Mouse (Mus musculus) kidney, adult 2 months (tissue): ENCODE results near the gene Hoxa11. TPM values are rescaled to one million over a fixed set of nuclear protein-coding genes. Genes with fewer than 3 reads are reported as not detected.

Source experiments
- DNase-seq: peaks from one replicate; pipeline ENCODE4 v3.0.0; 2021
- H3K27ac ChIP-seq: fragments of 200-500 bp; 2 replicates; pipeline ENCODE4 v1.5.1; 2012; ENCODE audit warnings: low read depth, low read length, control low read depth, inconsistent platforms; ENCODE audit not compliant: insufficient read depth
- H3K27me3 ChIP-seq: fragments of 200-500 bp; replicated peaks from 2 replicates; pipeline ENCODE4 v1.6.1; 2012; ENCODE audit warnings: mild to moderate bottlenecking, moderate library complexity, low read length, inconsistent platforms; ENCODE audit not compliant: control insufficient read depth, insufficient read depth
- H3K36me3 ChIP-seq: fragments of 200-500 bp; 2 replicates; pipeline ENCODE4 v1.6.1; 2012; ENCODE audit warnings: mild to moderate bottlenecking, moderate library complexity, low read length, inconsistent platforms; ENCODE audit not compliant: control insufficient read depth, insufficient read depth
- H3K4me1 ChIP-seq: fragments of 200-500 bp; 2 replicates; pipeline ENCODE4 v1.6.1; 2011; ENCODE audit warnings: low read length; ENCODE audit not compliant: control insufficient read depth, insufficient read depth
- H3K4me3 ChIP-seq: fragments of 200-500 bp; 2 replicates; pipeline ENCODE4 v1.5.1; 2011; ENCODE audit warnings: mild to moderate bottlenecking, low read depth, low read length, control low read depth; ENCODE audit not compliant: insufficient read depth
- CTCF ChIP-seq: fragments of 200-500 bp; conservative IDR thresholded peaks from 2 replicates; pipeline ENCODE4 v1.5.1; 2011; ENCODE audit warnings: low read depth, mild to moderate bottlenecking, control low read depth, low read length, moderate library complexity, mixed read lengths; ENCODE audit not compliant: insufficient read depth, insufficient read length
- POLR2A ChIP-seq: fragments of 200-500 bp; IDR thresholded peaks from one replicate; pipeline ENCODE4 v1.6.1; 2011; ENCODE audit warnings: low read depth, low read length, control low read depth
- whole genome bisulfite sequencing: fragments of 180-500 bp; shearing (Covaris S2); methylation state at CpG from one replicate; pipeline ENCODE4 v1.1.7; 2018; 5-methylcytosine and 5-hydroxymethylcytosine counted together
- polyA plus RNA-seq: library from polyadenylated mRNA; depleted of rRNA; stranded (reverse); fragments of >200 nt; gene quantifications from 2 replicates; pipeline ENCODE4 v1.2.3, GENCODE M21; 2012

The Hoxa11 gene
- polyA plus RNA-seq, 1 experiment, result 3.7 TPM

DNA sequence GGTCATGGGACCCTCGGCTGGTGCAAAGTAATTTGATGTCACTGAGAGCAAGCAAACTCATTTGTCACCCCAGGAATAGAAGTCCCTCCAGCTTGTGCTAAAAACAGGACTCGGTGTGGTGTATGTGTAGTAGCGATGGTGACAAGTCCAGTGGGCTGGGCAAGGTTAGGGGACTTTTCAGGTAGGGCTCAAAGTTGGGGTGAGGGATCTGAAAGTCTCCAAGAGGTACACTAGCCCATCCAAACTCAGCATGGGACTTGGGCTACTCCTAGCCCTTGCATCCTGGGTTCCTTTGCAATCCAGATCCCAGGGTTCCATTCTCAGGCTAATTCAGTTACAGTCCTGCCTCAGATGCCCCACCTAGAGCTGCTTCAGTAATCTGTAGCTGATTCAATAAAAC lies 23.1 kb upstream of the Hoxa11 start:
- Histone ChIP-seq H3K27me3 (peaks cover 16% of the 10 kb centered on the region), H3K4me3 (no peak overlapping the region), H3K27ac (no peak overlapping the region)

DNA sequence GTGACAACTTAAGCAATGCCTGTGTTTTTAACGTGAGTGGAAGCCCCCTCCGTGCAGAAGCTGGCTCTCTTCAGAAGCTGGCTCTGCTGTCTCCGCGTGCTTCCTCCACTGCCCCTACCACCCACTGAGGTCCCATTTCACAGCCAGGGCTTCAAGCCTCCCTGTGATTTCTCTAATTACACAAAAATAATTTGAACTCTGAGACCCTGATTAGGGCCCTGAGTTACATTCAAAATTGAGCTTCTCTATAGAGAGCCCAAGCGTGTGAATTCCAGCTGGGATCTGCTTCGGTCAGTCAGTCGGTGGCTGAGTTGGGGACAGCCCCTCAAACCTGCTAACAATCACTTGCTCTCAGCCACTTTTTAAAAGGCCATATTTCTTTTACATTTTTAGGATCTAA lies 22.7 kb upstream of the Hoxa11 start:
- Histone ChIP-seq H3K36me3 (no peaks in the 10 kb centered on the region), H3K4me3 (no peak overlapping the region), H3K4me1 (no peaks in the 10 kb centered on the region), H3K27ac (no peak overlapping the region), H3K27me3 (peaks cover 16% of the 10 kb centered on the region)
- DNase-seq, result no peak
- TF ChIP-seq POLR2A, result no peak
- TF ChIP-seq CTCF, result no peak
- WGBS, result 21% methylated on average over 7 of the region's 7 CpGs

More for the DNA sequence above, 23.1 kb upstream of the Hoxa11 start:
- no peaks in the 10 kb centered on the region for H3K36me3 ChIP-seq
- TF ChIP-seq POLR2A (no peak), CTCF (no peak)
- WGBS, result 13% methylated on average over 3 of the region's 3 CpGs
- no peak for DNase-seq
- no peaks in the 10 kb centered on the region for H3K4me1 ChIP-seq

DNA sequence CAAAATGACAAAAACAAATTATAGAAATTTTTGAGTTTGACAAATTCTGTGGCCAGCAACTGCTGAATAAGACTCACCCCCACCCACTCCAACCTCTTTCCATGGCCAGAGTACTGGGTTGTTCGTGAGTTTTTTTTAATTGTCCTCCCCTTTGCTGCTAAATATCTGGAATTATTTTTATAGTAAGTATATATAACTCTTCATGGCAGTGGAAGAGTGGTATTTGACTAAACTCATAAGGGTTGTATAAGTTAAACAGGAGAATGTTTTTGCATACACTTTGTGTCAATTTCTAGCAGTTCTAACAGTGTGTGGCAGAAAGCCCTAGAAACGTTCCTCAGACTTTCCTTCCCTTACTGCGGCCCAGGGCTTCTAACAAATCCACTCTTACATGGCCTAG lies 22.1 kb upstream of the Hoxa11 start:
- DNase-seq, result no peak
- Histone ChIP-seq H3K4me1 (no peaks in the 10 kb centered on the region), H3K27me3 (peaks cover 17% of the 10 kb centered on the region), H3K36me3 (no peaks in the 10 kb centered on the region), H3K4me3 (no peak overlapping the region), H3K27ac (no peak overlapping the region)
- no peak for TF ChIP-seq POLR2A
- TF ChIP-seq CTCF, result no peak
- WGBS, result 21% methylated on average over 3 of the region's 3 CpGs

DNA sequence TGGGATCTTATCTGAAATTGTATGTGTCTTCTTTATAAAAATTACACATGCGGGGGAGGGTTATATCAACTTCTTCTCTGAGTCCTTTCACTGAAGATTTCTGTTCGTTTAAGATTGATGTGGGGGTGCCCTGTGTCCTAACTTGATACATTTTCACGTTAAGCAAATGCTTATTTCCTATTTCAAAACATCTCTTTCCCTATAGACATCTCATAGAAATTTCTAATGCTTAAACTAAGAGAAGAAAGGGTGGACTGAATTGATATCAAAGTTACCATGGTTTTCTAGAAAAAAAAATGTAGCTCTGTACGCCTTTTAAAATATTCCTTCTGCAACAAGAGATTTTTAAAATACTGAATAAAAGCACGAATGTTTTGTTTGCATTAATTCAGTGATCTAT lies 21.6 kb upstream of the Hoxa11 start:
- Histone ChIP-seq H3K27ac (no peak overlapping the region), H3K27me3 (peaks cover 22% of the 10 kb centered on the region), H3K4me1 (no peaks in the 10 kb centered on the region), H3K36me3 (no peaks in the 10 kb centered on the region), H3K4me3 (no peak overlapping the region)
- no peak for TF ChIP-seq POLR2A
- no peak for TF ChIP-seq CTCF
- DNase-seq, result no peak
- 27% methylated on average over 5 of the region's 5 CpGs for WGBS

DNA sequence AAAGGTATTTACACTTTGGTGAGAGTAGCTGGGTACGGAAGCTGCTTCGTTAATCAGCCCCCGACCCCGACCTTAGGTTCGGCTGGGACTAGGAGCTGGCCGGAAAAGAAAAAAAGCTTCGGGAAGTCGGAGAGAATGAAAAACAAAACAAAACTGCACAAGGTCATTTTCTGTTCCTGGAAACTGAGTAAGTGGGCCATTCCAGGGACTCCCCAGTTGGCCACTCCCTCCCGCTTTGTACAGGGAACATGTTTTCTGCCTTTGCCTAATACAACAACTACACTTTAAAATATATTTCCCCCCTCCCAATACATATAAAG lies 21.0 kb upstream of the Hoxa11 start:
- H3K27me3 ChIP-seq, result peaks cover 25% of the 10 kb centered on the region
- no peak overlapping the region for H3K27ac ChIP-seq
- 11% methylated on average over 9 of the region's 9 CpGs for WGBS
- no peak for TF ChIP-seq CTCF
- TF ChIP-seq POLR2A, result no peak
- DNase-seq, result no peak
- no peaks in the 10 kb centered on the region for H3K36me3 ChIP-seq
- no peaks in the 10 kb centered on the region for H3K4me1 ChIP-seq
- H3K4me3 ChIP-seq, result no peak overlapping the region

DNA sequence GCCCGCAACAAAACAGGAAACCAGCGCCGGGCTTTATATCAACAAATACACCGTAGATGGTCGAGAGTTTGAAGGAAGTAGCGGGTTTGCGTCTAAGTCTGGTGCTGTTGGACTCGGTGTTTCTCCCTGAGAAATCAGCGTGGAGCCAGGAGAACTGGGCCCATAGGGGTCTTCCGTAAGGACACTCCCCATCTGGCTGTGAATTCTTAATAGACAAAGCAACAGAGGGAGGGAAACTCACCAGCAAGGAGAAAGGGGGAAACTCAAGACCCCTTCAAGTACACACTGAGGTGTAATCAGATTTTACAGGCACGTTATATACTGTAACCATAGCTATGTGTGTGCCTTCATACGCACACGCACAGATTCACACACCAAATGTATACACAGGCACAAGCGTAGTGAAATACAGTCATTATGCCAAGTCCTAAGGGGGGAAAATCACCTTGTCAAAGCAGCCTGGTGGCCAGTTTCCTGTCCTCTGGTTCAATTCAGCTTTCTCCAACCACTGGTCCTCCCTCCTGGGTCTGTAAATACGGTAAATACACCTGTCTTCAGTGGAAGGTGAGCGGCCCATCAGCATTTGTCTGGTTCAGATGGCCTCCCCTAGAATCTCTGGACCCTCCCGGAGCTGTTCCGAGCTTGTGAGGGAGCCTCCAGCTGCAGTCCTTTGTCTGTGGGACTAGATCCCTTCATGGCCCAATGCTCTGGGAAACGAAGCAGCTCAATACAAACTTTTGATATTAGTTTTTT lies 20.5 kb upstream of the Hoxa11 start:
- H3K27ac ChIP-seq, result no peak overlapping the region
- no peak overlapping the region for H3K4me3 ChIP-seq
- H3K27me3 ChIP-seq, result peaks cover 26% of the 10 kb centered on the region
- TF ChIP-seq POLR2A (no peak), CTCF (no peak)
- peak; percentile 8 for DNase-seq
- H3K4me1 ChIP-seq, result no peaks in the 10 kb centered on the region
- H3K36me3 ChIP-seq, result no peaks in the 10 kb centered on the region
- WGBS, result 8% methylated on average over 19 of the region's 19 CpGs

DNA sequence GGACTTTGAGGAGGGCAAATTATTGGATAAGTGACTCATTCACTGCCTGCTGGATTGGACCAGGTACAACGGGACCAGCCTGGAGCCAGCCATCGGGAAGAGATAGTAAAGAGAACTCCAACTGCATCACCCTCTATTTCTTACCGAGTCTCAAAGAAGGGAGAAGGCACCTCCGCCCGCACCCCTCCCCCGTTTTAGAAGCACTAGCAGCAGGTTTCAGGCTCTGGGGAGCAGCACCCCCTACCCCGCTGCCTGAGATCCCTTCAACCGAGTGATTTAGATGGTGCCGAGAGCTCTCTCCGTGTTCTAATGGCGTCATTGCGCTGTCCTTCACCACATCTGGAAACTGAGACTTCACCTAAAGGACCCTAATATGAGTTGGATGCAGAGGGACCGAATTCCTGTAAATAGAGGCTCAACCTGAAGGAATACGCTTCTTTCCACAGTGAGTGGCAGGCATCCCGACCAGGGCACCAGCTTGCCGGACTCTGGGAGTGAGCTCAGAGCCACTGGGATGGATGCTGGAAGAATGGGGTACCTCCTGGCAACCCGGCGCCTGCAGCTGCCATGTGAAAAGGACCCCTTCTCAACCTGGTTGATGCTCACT lies 19.8 kb upstream of the Hoxa11 start:
- DNase-seq, result no peak
- 4% methylated on average over 18 of the region's 18 CpGs for WGBS
- peaks cover 32% of the 10 kb centered on the region for H3K27me3 ChIP-seq
- no peak for TF ChIP-seq CTCF
- no peak for TF ChIP-seq POLR2A
- no peak overlapping the region for H3K27ac ChIP-seq
- H3K36me3 ChIP-seq, result no peaks in the 10 kb centered on the region
- H3K4me3 ChIP-seq, result no peak overlapping the region
- no peaks in the 10 kb centered on the region for H3K4me1 ChIP-seq
